Mouse (Mus musculus) neural tube, embryonic 10.5 days (tissue): ENCODE results near the gene Sppl2b.

Experiments used
- DNase-seq: peaks from one replicate; pipeline ENCODE4 v3.0.0-alpha.2; 2017; ENCODE audit warnings: low spot score; ENCODE audit errors: extremely low spot score

Sppl2b gene

GRCm38 (mm10) chr10:80845055-80845693 lies 9.9 kb upstream of the Sppl2b start:
- DNase-seq: no peak

- DNase-seq: no peak
Observed at GRCm38 (mm10) chr10:80845732-80846131, 9.3 kb upstream of the Sppl2b start.

- DNase-seq: no peak
Observed at GRCm38 (mm10) chr10:80848571-80848970, 6.5 kb upstream of the Sppl2b start.

- no peak for DNase-seq
Observed at GRCm38 (mm10) chr10:80855749-80856073, 636 bp downstream of the Sppl2b start.

- no peak for DNase-seq
Observed at GRCm38 (mm10) chr10:80856267-80856666, 1.2 kb downstream of the Sppl2b start.

GRCm38 (mm10) chr10:80856908-80857307 lies 1.8 kb downstream of the Sppl2b start:
- no peak for DNase-seq

GRCm38 (mm10) chr10:80857386-80857785 lies 2.3 kb downstream of the Sppl2b start:
- DNase-seq: no peak

- DNase-seq: no peak
Observed at GRCm38 (mm10) chr10:80857848-80858247, 2.8 kb downstream of the Sppl2b start.

GRCm38 (mm10) chr10:80858350-80858935 lies 3.4 kb downstream of the Sppl2b start:
- DNase-seq: no peak

- DNase-seq: no peak
Observed at GRCm38 (mm10) chr10:80862305-80862704, 7.2 kb downstream of the Sppl2b start.

GRCm38 (mm10) chr10:80864446-80864845 lies 9.4 kb downstream of the Sppl2b start:
- no peak for DNase-seq

GRCm38 (mm10) chr10:80870993-80871392 lies 15.9 kb downstream of the Sppl2b start:
- no peak for DNase-seq

- no peak for DNase-seq
Observed at GRCm38 (mm10) chr10:80871581-80871980, 16.5 kb downstream of the Sppl2b start, which contains the start of gene Tmprss9. Tmprss9 (plus strand) TSS chr10:80871848.

- DNase-seq: no peak
Observed at GRCm38 (mm10) chr10:80874035-80874434, 19.0 kb downstream of the Sppl2b start.

- DNase-seq: peak; percentile 67
Observed at GRCm38 (mm10) chr10:80876028-80876427, 21.0 kb downstream of the Sppl2b start.

GRCm38 (mm10) chr10:80876594-80876993 lies 21.5 kb downstream of the Sppl2b start:
- no peak for DNase-seq

- peak; percentile 62 for DNase-seq
Observed at GRCm38 (mm10) chr10:80880131-80880641, 25.1 kb downstream of the Sppl2b start.

- no peak for DNase-seq
Observed at GRCm38 (mm10) chr10:80880901-80881300, 25.8 kb downstream of the Sppl2b start.

- peak; percentile 78 for DNase-seq
Observed at GRCm38 (mm10) chr10:80881301-80881700, 26.2 kb downstream of the Sppl2b start.

GRCm38 (mm10) chr10:80887181-80887580 lies 32.1 kb downstream of the Sppl2b start:
- no peak for DNase-seq

- no peak for DNase-seq
Observed at GRCm38 (mm10) chr10:80895100-80895499, 40.0 kb downstream of the Sppl2b start.

- DNase-seq: no peak
Observed at GRCm38 (mm10) chr10:80895697-80896096, 40.6 kb downstream of the Sppl2b start.
